23 mouse cellular contexts compared by ENCODE assay signal in the genomic region with DNA sequence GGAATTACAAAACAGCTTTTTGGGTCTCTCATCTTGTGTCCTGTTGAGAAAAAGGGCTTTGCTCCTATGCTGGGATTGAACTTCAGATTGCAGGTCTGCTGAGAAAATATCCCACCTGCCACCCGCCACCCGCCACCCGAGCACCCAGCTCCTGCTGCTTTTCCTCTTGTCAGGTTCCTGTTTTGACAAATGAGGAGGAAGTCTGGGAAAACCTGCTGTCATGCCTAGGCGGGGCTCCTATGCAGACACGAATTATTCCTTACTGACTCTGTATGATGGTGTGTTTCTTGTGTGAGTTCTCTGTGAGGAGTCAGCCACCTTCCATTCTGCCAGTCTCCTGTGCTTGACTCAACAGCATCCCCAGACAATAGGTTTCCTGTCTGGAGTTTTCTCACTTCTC. TPM values are rescaled to one million over a fixed set of nuclear protein-coding genes. Genes with fewer than 3 reads are reported as not detected.
A peak's percentile ranks its signal among the peaks of the same experiment; 100 is the strongest.
DNase-seq lines count a peak whose midpoint lies in the region; ATAC-seq and TF ChIP-seq lines count a peak whose summit lies in the region.
"Had no signal": no experiment of that assay in that cellular context is flagged by ENCODE, and none has a peak within 500 bp of the region (broad histone marks: within the 10 kb centered on the region; RNA-seq: fewer than 3 reads in every experiment).

No protein-coding gene starts in this region.

- 59% methylated on average over 5 of the region's 5 CpGs for WGBS in heart, adult 2 months
- 88% methylated on average over 5 of the region's 5 CpGs for WGBS in hindbrain, embryonic 14.5 days
- 92% methylated on average over 5 of the region's 5 CpGs for WGBS in hindbrain, embryonic 11.5 days
- WGBS in liver, adult 2 months: 82% methylated on average over 5 of the region's 5 CpGs

- peaks cover 11% of the 10 kb centered on the region for H3K4me1 ChIP-seq in heart, adult 2 months (ENCODE audit: control insufficient read depth, insufficient read depth, low read length)
- H3K4me1 ChIP-seq in hindbrain, embryonic 14.5 days (replicated peaks; ENCODE audit: control insufficient read depth, insufficient read depth, low read length): no peaks in the 10 kb centered on the region
- H3K4me1 ChIP-seq in hindbrain, embryonic 11.5 days (replicated peaks; ENCODE audit: control insufficient read depth, insufficient read depth, low read length): no peaks in the 10 kb centered on the region
- no peaks in the 10 kb centered on the region for H3K4me1 ChIP-seq in liver, adult 2 months (ENCODE audit: control insufficient read depth, insufficient read depth, low read length)
- H3K4me1 ChIP-seq: liver, embryonic 15.5 days had no signal

- H3K4me2 ChIP-seq in hindbrain, embryonic 14.5 days (replicated peaks): no peak overlapping the region
- no peak overlapping the region for H3K4me2 ChIP-seq in hindbrain, embryonic 11.5 days (replicated peaks; ENCODE audit: low read depth, low read length)
- H3K4me2 ChIP-seq: liver, embryonic 15.5 days had no signal

- H3K27me3 ChIP-seq in heart, adult 2 months (ENCODE audit: control insufficient read depth, insufficient read depth, low read length): no peaks in the 10 kb centered on the region
- H3K27me3 ChIP-seq in hindbrain, embryonic 14.5 days (ENCODE audit: control insufficient read depth, insufficient read depth, low read length): no peaks in the 10 kb centered on the region
- H3K27me3 ChIP-seq in hindbrain, embryonic 11.5 days (ENCODE audit: control insufficient read depth, insufficient read depth, low read length): no peaks in the 10 kb centered on the region
- no peaks in the 10 kb centered on the region for H3K27me3 ChIP-seq in liver, adult 2 months (ENCODE audit: control insufficient read depth, insufficient read depth, low read length)
- H3K27me3 ChIP-seq: CH12.LX; liver, embryonic 15.5 days; Patski had no signal

- H3K36me3 ChIP-seq in heart, adult 2 months (ENCODE audit: control insufficient read depth, insufficient read depth, low read length): peaks cover 11% of the 10 kb centered on the region
- H3K36me3 ChIP-seq in hindbrain, embryonic 14.5 days (replicated peaks; ENCODE audit: control insufficient read depth, insufficient read depth): no peaks in the 10 kb centered on the region
- H3K36me3 ChIP-seq in hindbrain, embryonic 11.5 days (ENCODE audit: control insufficient read depth, insufficient read depth, low read length): no peaks in the 10 kb centered on the region
- no peaks in the 10 kb centered on the region for H3K36me3 ChIP-seq in liver, adult 2 months (ENCODE audit: control insufficient read depth, insufficient read depth, low read length)

- 0 out of 2 replicates have a peak, but pooled peaks have one; percentile 7 for TF ChIP-seq EP300 in heart, adult 2 months (IDR thresholded peaks at IDR 0.05; ENCODE audit: insufficient read depth, low read depth, low read length)

- TF ChIP-seq POLR2A in heart, adult 2 months (IDR thresholded peaks at IDR 0.05; ENCODE audit: insufficient read depth, low read depth, low read length): peak; percentile 47; the same call in 1 of the 2 replicates
- TF ChIP-seq POLR2A in liver, adult 2 months (IDR thresholded peaks at IDR 0.05; ENCODE audit: extremely low read depth, insufficient read depth, low read length): no peak

- intact Hi-C loops in heart, adult 2 months (cut with DNase I): no loop called here
- intact Hi-C loops in heart, postnatal 25 days (cut with DNase I): loop anchor here (2.0 kb wide), 1 partner anchor 18 kb away; a partner anchor contains a TSS

- ATAC-seq in hindbrain, embryonic 14.5 days (ENCODE audit: low FRiP score): no peak
- no peak for ATAC-seq in hindbrain, embryonic 11.5 days (ENCODE audit: low FRiP score)
- ATAC-seq in granulocyte monocyte progenitor cell, adult 5-6 weeks (replicated peaks; ENCODE audit: poor library complexity, severe bottlenecking): 0 out of 2 replicates have a peak, but pooled peaks have one; percentile 30
- ATAC-seq: midbrain, embryonic 16.5 days; Patski had no signal

- TF ChIP-seq CTCF in heart, adult 2 months (IDR thresholded peaks at IDR 0.05): no peak
- no peak for TF ChIP-seq CTCF in liver, adult 2 months (IDR thresholded peaks at IDR 0.05; ENCODE audit: low read depth, low read length)

- no peak for DNase-seq in heart, adult 2 months
- no peak for DNase-seq in heart, postnatal 25 days (ENCODE audit: low spot score)
- DNase-seq in hindbrain, embryonic 14.5 days (ENCODE audit: low spot score): no peak
- DNase-seq in hindbrain, embryonic 11.5 days (ENCODE audit: low spot score): no peak
- no peak for DNase-seq in liver, adult 2 months (ENCODE audit: extremely low read depth, low read depth, low spot score)
- DNase-seq in liver: no peak
- DNase-seq: adrenal gland, postnatal 36 days; B cell, adult 2 months; cerebellum, adult 11 months; cerebellum, adult 9-11 months; kidney, adult 8-10 months; kidney, postnatal 25 days; layer of hippocampus, postnatal 36 days; thymus, adult 2 months; thymus, postnatal 4 days had no signal

- peak overlapping the region; percentile 68 for H3K9ac ChIP-seq in heart, adult 2 months (ENCODE audit: low read depth, low read length)
- no peak overlapping the region for H3K9ac ChIP-seq in hindbrain, embryonic 14.5 days
- H3K9ac ChIP-seq in hindbrain, embryonic 11.5 days (ENCODE audit: low read depth, low read length): no peak overlapping the region
- no peak overlapping the region for H3K9ac ChIP-seq in liver, adult 2 months (ENCODE audit: low read depth, low read length)
- H3K9ac ChIP-seq: liver, embryonic 15.5 days had no signal

- no peaks in the 10 kb centered on the region for H3K79me2 ChIP-seq in heart, adult 2 months (replicated peaks; ENCODE audit: control insufficient read depth, insufficient read depth, low read length)
- H3K79me2 ChIP-seq in liver, adult 2 months (ENCODE audit: control insufficient read depth, insufficient read depth, low read length): no peaks in the 10 kb centered on the region

- peak overlapping the region; percentile 86 for H3K27ac ChIP-seq in heart, adult 2 months
- H3K27ac ChIP-seq in hindbrain, embryonic 14.5 days: peak overlapping the region; percentile 66; the same call in 1 of the 2 replicates
- H3K27ac ChIP-seq in hindbrain, embryonic 11.5 days (ENCODE audit: low read depth, low read length): no peak overlapping the region
- peak overlapping the region; percentile 69; the same call in 1 of the 2 replicates for H3K27ac ChIP-seq in liver, adult 2 months (replicated peaks; ENCODE audit: insufficient read depth, low read depth, low read length)
- H3K27ac ChIP-seq: liver, embryonic 15.5 days; macrophage had no signal

- no peaks in the 10 kb centered on the region for H3K9me3 ChIP-seq in hindbrain, embryonic 14.5 days (ENCODE audit: control insufficient read depth, low read length)
- H3K9me3 ChIP-seq in hindbrain, embryonic 11.5 days (ENCODE audit: control insufficient read depth, low read length): no peaks in the 10 kb centered on the region
- H3K9me3 ChIP-seq: forebrain, embryonic 10.5 days; G1E; liver, embryonic 15.5 days had no signal

- H3K4me3 ChIP-seq in heart, adult 2 months: no peak overlapping the region
- no peak overlapping the region for H3K4me3 ChIP-seq in hindbrain, embryonic 14.5 days (replicated peaks; ENCODE audit: low read length)
- no peak overlapping the region for H3K4me3 ChIP-seq in hindbrain, embryonic 11.5 days (ENCODE audit: low read depth, low read length)
- H3K4me3 ChIP-seq in liver, adult 2 months (ENCODE audit: insufficient read depth, low read depth, low read length): no peak overlapping the region
- H3K4me3 ChIP-seq: forebrain, embryonic 10.5 days; liver, embryonic 15.5 days had no signal

RNA-seq across cellular contexts. Expression of a gene that starts 19.2 kb away (rescaled TPM):
- total RNA-seq in heart, adult 2 months (2021): 10 to 100 TPM; 12.3 to 15.0 TPM
- 7.2 and 7.3 TPM in 2 replicates for polyA plus RNA-seq in heart, adult 2 months (2012; rRNA removed)
- 10 to 100 TPM; 13.3 to 16.9 TPM for total RNA-seq in heart, postnatal 25 days (2021)
- polyA plus RNA-seq in hindbrain, embryonic 14.5 days (2014; fragmentation: Nextera tagmentation; extraction: Ambion mirVana): 27.3 and 30.0 TPM in 2 replicates
- polyA plus RNA-seq in hindbrain, embryonic 11.5 days (2014; fragmentation: Nextera tagmentation; extraction: Ambion mirVana): 14.0 and 15.6 TPM in 2 replicates
- total RNA-seq in liver, adult 2 months (2014; rRNA removed): 0.83 and 2.7 TPM in 2 replicates
- polyA plus RNA-seq in liver, adult 2 months (2012; rRNA removed): 0.45 and 0.81 TPM in 2 replicates
- total RNA-seq in granulocyte monocyte progenitor cell, adult 5-6 weeks (2014; fragmentation: Nextera tagmentation): 1.0 and 6.2 TPM in 2 replicates
- 0.41 and 0.90 TPM in 2 replicates for total RNA-seq in granulocyte monocyte progenitor cell, adult 5-6 weeks (2017)

RNA-seq across cellular contexts. Expression of a gene that starts 20.7 kb away (rescaled TPM):
- total RNA-seq in heart, adult 2 months (2021): 1 to 10 TPM; 2.6 to 3.1 TPM
- 3.4 and 5.5 TPM in 2 replicates for polyA plus RNA-seq in heart, adult 2 months (2012; rRNA removed)
- 1 to 10 TPM; 3.3 to 4.5 TPM for total RNA-seq in heart, postnatal 25 days (2021)
- polyA plus RNA-seq in hindbrain, embryonic 14.5 days (2014; fragmentation: Nextera tagmentation; extraction: Ambion mirVana): 5.4 and 5.9 TPM in 2 replicates
- 24.3 and 26.1 TPM in 2 replicates for polyA plus RNA-seq in hindbrain, embryonic 11.5 days (2014; fragmentation: Nextera tagmentation; extraction: Ambion mirVana)
- 2.6 and 3.6 TPM in 2 replicates for total RNA-seq in liver, adult 2 months (2014; rRNA removed)
- polyA plus RNA-seq in liver, adult 2 months (2012; rRNA removed): 1.5 and 1.6 TPM in 2 replicates
- total RNA-seq in granulocyte monocyte progenitor cell, adult 5-6 weeks (2014; fragmentation: Nextera tagmentation): 29.3 and 32.6 TPM in 2 replicates
- 22.6 and 39.0 TPM in 2 replicates for total RNA-seq in granulocyte monocyte progenitor cell, adult 5-6 weeks (2017)

RNA-seq across cellular contexts. Expression of a gene that starts 20.9 kb away (rescaled TPM):
- 10 to 100 TPM; 18.5 to 18.7 TPM for total RNA-seq in heart, adult 2 months (2021)
- 14.8 and 17.7 TPM in 2 replicates for polyA plus RNA-seq in heart, adult 2 months (2012; rRNA removed)
- 10 to 100 TPM; 18.8 to 21.1 TPM for total RNA-seq in heart, postnatal 25 days (2021)
- 7.8 and 10.3 TPM in 2 replicates for polyA plus RNA-seq in hindbrain, embryonic 14.5 days (2014; fragmentation: Nextera tagmentation; extraction: Ambion mirVana)
- polyA plus RNA-seq in hindbrain, embryonic 11.5 days (2014; fragmentation: Nextera tagmentation; extraction: Ambion mirVana): 15.7 and 24.3 TPM in 2 replicates
- total RNA-seq in liver, adult 2 months (2014; rRNA removed): 5.7 and 11.2 TPM in 2 replicates
- 5.0 and 6.6 TPM in 2 replicates for polyA plus RNA-seq in liver, adult 2 months (2012; rRNA removed)
- 68.2 and 80.1 TPM in 2 replicates for total RNA-seq in granulocyte monocyte progenitor cell, adult 5-6 weeks (2014; fragmentation: Nextera tagmentation)
- 63.6 and 77.4 TPM in 2 replicates for total RNA-seq in granulocyte monocyte progenitor cell, adult 5-6 weeks (2017)

RNA-seq across cellular contexts. Expression of a gene that starts 50.5 kb away (rescaled TPM):
- 10 to 100 TPM; 64.8 to 82.1 TPM for total RNA-seq in heart, adult 2 months (2021)
- 55.9 and 62.6 TPM in 2 replicates for polyA plus RNA-seq in heart, adult 2 months (2012; rRNA removed)
- total RNA-seq in heart, postnatal 25 days (2021): 10 to 100 TPM; 73.2 to 78.0 TPM
- polyA plus RNA-seq in hindbrain, embryonic 14.5 days (2014; fragmentation: Nextera tagmentation; extraction: Ambion mirVana): 48.9 and 49.6 TPM in 2 replicates
- polyA plus RNA-seq in hindbrain, embryonic 11.5 days (2014; fragmentation: Nextera tagmentation; extraction: Ambion mirVana): 31.7 and 36.1 TPM in 2 replicates
- total RNA-seq in liver, adult 2 months (2014; rRNA removed): 29.0 and 38.7 TPM in 2 replicates
- 33.8 and 44.4 TPM in 2 replicates for polyA plus RNA-seq in liver, adult 2 months (2012; rRNA removed)
- total RNA-seq in granulocyte monocyte progenitor cell, adult 5-6 weeks (2014; fragmentation: Nextera tagmentation): 17.2 and 27.2 TPM in 2 replicates
- 1.4 and 2.6 TPM in 2 replicates for total RNA-seq in granulocyte monocyte progenitor cell, adult 5-6 weeks (2017)
